Mouse (Mus musculus) cortical plate, adult 2 months (tissue): Measurements from ENCODE around the gene Tmem100. TPM values are rescaled to one million over a fixed set of nuclear protein-coding genes. Genes with fewer than 3 reads are reported as not detected.

Experiments
- H3K27ac ChIP-seq: fragments of 200-500 bp; 2 replicates; pipeline ENCODE4 v1.5.1; 2012; ENCODE audit warnings: low read length, control low read depth, inconsistent platforms; ENCODE audit not compliant: insufficient read depth
- H3K4me1 ChIP-seq: fragments of 200-500 bp; 2 replicates; pipeline ENCODE4 v1.6.1; 2011; ENCODE audit warnings: low read length; ENCODE audit not compliant: control insufficient read depth, insufficient read depth
- H3K4me3 ChIP-seq: fragments of 200-500 bp; 2 replicates; pipeline ENCODE4 v1.5.1; 2011; ENCODE audit warnings: mild to moderate bottlenecking, low read length, control low read depth; ENCODE audit not compliant: insufficient read depth
- CTCF ChIP-seq: fragments of 200-500 bp; IDR thresholded peaks from 2 replicates; pipeline ENCODE4 v1.5.1; 2011; ENCODE audit warnings: mild to moderate bottlenecking, control low read depth, low read length; ENCODE audit not compliant: insufficient read depth; ENCODE audit errors: extremely low read depth
- POLR2A ChIP-seq: fragments of 200-500 bp; IDR thresholded peaks from 2 replicates; pipeline ENCODE4 v1.6.1; 2011; ENCODE audit warnings: mild to moderate bottlenecking, low read length, control low read depth; ENCODE audit not compliant: insufficient read depth; ENCODE audit errors: extremely low read depth
- polyA plus RNA-seq: library from polyadenylated mRNA; depleted of rRNA; stranded (reverse); fragments of >200 nt; gene quantifications from 2 replicates; pipeline ENCODE4 v1.2.3, GENCODE M21; 2012

Tmem100 gene
- polyA plus RNA-seq, 1 experiment: 18.2 TPM

DNA sequence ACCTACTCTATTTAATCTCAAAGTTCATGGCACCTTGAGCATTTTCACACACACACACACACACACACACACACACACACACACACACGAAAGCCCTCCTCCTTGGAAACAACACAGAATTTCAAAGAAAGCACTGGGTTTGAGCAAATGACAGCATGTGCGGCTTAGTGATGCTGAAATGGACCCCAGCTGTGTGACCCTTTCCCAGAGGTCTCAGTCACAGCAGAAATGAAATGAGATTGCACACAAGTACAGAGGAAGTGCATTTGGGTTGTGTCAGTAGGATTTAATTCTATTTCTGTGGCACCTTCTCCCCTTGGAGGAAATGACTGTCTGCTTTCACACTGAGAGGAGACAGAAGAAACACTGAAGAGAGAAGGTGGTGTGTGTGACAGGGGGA lies 26.9 kb downstream of the Tmem100 start:
- no peak overlapping the region for H3K4me3 ChIP-seq
- TF ChIP-seq POLR2A (no peak), CTCF (no peak)

DNA sequence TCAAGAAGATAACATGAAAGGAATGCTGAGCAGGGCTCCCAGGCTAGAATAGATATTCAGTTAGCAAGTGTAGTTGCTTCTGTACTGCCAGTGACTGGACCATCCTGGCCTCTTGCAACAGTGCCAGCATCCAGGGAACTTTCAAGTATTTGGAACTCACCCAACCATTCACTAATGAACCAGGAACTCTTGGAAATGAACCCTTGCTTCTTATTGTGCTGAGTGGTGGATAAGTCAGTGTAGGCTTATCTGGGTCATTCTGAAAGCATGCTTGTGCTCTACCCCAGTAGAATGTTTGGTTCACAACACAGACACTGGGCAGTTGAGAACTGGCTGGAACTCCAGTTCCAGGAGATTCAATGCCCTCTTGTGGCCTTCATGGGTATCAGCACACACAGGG lies 29.1 kb downstream of the Tmem100 start:
- Histone ChIP-seq H3K4me1 (no peaks in the 10 kb centered on the region), H3K4me3 (no peak overlapping the region), H3K27ac (no peak overlapping the region)
- TF ChIP-seq CTCF (no peak), POLR2A (no peak)

More for the DNA sequence above, 26.9 kb downstream of the Tmem100 start:
- no peak overlapping the region for H3K27ac ChIP-seq
- H3K4me1 ChIP-seq: no peaks in the 10 kb centered on the region

DNA sequence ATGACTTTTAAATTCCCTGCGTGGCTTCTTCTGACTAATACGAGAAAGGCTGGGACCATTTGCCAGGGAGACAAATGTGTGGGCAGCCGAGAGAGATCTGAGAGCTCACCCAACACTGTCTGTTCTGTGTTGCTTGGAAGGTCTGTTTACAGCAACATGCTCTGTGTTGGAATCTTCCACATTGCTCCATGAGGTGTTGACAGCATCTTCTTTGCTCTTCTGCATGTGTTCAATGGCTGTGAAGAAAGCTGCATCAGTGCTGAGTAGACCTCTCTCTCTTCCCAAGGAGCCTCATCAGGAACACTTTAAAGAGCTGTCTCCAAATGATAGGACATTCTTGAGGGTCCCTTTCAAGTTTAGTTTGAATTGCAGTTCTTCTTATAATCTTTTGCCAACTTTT lies 32.5 kb downstream of the Tmem100 start:
- Histone ChIP-seq H3K4me1 (no peaks in the 10 kb centered on the region), H3K27ac (no peak overlapping the region), H3K4me3 (no peak overlapping the region)
- TF ChIP-seq CTCF (no peak), POLR2A (no peak)

DNA sequence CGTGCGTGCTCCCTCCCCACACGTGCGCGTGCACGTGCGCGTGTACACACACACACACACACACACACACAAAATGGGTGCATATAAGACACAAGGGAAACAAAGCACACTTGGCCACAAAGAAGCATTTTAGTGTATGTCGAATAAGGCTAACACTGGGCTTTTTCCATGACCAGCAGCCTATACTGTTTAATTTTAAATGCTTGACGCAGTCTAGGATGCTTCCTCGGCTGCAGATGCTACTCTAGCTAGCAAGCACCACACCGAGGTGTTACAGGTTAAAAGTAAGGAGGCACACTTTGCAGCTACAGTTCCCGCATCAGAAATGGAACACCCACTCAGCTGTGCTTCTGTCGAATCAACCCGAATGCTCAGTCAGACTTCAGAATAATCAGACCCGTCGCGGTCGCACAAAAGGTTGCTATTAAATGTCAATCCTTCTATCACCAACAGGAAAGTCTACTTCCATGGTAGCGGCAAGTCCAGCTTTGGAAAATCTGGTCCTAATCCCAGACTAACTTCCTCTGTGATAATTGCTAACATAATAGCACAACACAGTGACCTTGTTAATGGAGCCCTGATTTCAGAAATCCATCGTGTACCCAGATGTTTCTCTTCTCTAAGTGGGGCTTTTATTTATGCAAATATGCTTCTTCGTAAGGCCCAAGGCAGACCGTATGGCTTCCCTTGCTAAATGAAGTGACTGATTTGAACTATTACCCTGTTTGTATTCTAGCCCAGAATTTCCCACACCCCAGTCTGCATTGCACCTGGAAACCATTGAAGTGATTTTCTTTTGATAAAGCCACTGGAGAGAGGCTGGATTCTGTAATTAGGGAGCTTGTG lies 36.5 kb downstream of the Tmem100 start:
- H3K4me3 ChIP-seq: no peak overlapping the region
- H3K27ac ChIP-seq: no peak overlapping the region
- H3K4me1 ChIP-seq: no peaks in the 10 kb centered on the region
- TF ChIP-seq POLR2A: no peak
- TF ChIP-seq CTCF: no peak

DNA sequence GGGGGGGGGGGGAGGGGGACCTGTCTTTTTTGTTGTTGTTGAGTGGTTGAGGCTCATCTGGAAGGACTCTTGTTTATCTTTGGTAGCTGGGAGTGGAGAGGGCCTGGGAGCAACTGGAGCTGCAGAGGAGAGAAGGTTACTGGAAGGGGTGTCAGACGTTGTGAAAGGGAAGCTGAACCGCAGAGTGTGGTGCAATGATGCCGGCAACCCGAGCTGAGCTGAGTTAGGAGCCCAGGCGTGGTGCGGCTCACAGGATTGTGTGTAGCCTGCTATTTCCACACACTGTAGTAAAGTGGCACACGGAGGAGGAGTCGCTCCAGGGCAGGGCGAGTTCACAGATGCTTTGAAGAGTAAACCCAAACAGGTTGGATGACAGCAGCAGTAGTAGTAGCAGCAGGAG lies 41.6 kb downstream of the Tmem100 start:
- TF ChIP-seq POLR2A (no peak), CTCF (no peak)
- Histone ChIP-seq H3K27ac (no peak overlapping the region), H3K4me1 (no peaks in the 10 kb centered on the region), H3K4me3 (no peak overlapping the region)

DNA sequence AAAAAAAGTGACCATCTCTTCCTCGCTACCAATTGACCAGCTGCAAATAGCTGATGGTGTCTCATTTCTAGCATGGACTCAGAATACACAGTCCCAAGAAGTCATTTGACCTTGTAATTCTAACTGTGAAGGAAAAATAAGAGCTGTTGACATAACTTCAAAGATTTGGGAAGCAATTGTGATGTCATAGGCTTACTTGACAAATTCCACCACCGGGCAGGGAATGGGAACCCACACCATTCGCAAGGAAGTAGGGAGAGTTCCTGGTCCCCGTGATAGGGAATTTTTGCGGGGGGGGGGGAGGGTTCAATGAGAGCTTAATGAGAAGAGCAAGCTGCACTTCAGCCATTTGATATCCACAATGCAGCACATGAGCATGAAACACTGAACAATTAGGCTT lies 43.1 kb downstream of the Tmem100 start:
- Histone ChIP-seq H3K4me1 (no peaks in the 10 kb centered on the region), H3K4me3 (no peak overlapping the region), H3K27ac (no peak overlapping the region)
- no peak for TF ChIP-seq POLR2A
- TF ChIP-seq CTCF: no peak

DNA sequence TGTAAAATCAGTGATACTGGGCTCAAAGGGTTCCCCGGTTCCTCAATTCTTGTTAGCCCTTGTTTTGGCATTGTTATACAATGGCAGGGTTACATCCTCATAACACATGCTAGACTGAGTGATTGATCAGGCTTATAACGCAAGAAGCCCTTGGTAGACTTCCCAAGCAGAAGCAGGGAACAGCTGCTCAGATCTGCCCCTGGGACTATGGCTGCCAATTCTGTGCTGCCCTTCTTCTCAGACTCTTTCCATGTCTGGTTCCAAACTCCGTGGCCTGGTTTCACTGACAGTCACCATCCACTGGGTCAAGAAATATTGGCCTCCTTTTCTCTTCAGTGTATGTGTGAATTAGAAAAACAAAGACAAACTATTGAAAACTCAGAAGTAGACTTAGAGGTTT lies 46.5 kb downstream of the Tmem100 start:
- H3K4me1 ChIP-seq: no peaks in the 10 kb centered on the region
- no peak overlapping the region for H3K27ac ChIP-seq
- H3K4me3 ChIP-seq: no peak overlapping the region
- TF ChIP-seq POLR2A: no peak
- TF ChIP-seq CTCF: no peak

DNA sequence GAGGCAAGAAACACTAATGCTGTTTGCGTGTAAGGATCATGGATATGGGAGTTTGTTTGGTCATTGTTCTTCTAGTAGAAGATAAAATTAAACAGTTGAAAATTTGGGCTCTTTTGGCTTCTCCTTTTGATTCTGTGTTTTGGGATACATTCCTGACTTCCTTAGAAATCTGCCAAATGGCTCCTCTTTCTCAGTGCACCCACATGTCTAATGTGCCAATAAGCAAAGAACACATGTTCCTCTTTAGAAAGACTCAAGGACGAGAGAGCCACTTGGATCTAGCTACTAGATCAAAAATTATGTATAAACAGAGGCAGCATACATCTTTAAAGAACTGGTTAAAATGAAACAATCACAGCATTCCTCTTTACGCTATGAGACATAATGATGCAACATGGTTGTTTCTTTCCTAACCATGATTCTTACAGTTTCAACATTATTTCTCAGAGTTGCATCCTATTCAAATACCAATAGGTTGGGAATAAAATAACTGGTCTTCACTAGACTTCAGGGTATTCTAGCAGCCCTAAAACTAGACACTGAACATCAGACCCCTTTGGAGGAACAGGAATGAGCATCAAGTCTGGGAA lies 50.6 kb downstream of the Tmem100 start:
- no peak overlapping the region for H3K27ac ChIP-seq
- no peaks in the 10 kb centered on the region for H3K4me1 ChIP-seq
- no peak for TF ChIP-seq POLR2A
- no peak for TF ChIP-seq CTCF
- no peak overlapping the region for H3K4me3 ChIP-seq

DNA sequence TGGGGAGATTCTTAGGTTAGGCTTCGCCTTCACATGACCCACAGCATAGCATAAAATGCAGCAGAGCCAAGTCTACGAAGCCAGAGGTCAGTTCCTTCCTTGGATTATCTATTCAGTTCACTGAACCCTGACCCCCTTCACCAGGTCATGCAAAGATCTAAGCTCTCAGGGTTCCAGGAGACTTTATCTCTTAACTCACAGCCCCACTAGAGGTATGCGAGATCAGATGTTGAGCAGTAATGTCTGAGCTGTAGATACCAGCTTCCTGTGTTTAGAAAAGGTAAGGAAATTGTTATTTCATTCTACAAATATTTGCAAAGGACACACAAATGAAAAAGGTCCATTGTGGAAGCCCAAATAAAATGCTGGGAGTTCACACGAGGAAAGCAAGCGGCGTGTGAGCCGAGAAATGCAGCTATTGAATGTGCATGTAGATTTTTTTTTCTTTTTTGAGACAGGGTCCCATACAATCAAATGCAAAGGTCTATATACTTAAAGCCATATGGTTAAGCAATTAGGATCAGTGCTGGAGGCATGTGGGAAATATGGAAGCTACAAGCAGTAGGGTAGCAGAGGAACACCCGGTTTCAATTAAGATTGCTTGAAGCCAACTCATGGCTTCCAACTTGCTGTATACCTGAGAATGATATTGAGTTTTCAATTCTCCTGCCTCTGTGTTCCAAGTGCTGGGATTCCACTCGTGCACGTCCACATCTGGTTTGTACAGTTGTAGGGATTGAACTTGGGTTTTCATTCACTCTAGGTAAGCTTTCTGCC lies 51.9 kb downstream of the Tmem100 start:
- Histone ChIP-seq H3K4me1 (no peaks in the 10 kb centered on the region), H3K4me3 (no peak overlapping the region), H3K27ac (no peak overlapping the region)
- TF ChIP-seq CTCF (no peak), POLR2A (no peak)
